Mouse (Mus musculus) liver, postnatal 0 days (tissue): ENCODE measurements at regions not wholly inside any gene's neighbourhood (a gene's known extent, or its start where the extent isn't known, plus 50 kb on each side); places are given as distances from the start of the nearest gene placed in this dataset.

Experiments used
- ATAC-seq: fragments of 200-750 bp; cut with Nextera tagmentation; 2 replicates; pipeline ENCODE4 v1.8.0; 2017; ENCODE audit warnings: mild to moderate bottlenecking, moderate library complexity
- DNase-seq: peaks from one replicate; pipeline ENCODE4 v3.0.0-alpha.2; 2016
- H3K27ac ChIP-seq: fragments of 300-500 bp; sonication (generic); 2 replicates; pipeline ENCODE4 v1.5.1; 2014; ENCODE audit warnings: antibody characterized with exemption, moderate library complexity, mild to moderate bottlenecking, low read depth
- H3K27me3 ChIP-seq: fragments of 300-500 bp; sonication (generic); 2 replicates; pipeline ENCODE4 v1.6.1; 2014; ENCODE audit warnings: low read length, control low read depth, mixed read lengths; ENCODE audit not compliant: insufficient read depth
- H3K36me3 ChIP-seq: fragments of 300-500 bp; sonication (generic); replicated peaks from 2 replicates; pipeline ENCODE4 v1.6.1; 2014; ENCODE audit warnings: mild to moderate bottlenecking, control low read depth, low read length, moderate library complexity, mixed read lengths; ENCODE audit not compliant: insufficient read depth
- H3K4me1 ChIP-seq: fragments of 300-500 bp; sonication (generic); 2 replicates; pipeline ENCODE4 v1.6.1; 2014; ENCODE audit warnings: antibody characterized with exemption, mild to moderate bottlenecking, control low read depth; ENCODE audit not compliant: insufficient read depth
- H3K4me2 ChIP-seq: fragments of 300-500 bp; sonication (generic); 2 replicates; pipeline ENCODE4 v1.6.1; 2014; ENCODE audit warnings: low read depth, mild to moderate bottlenecking, low read length, moderate library complexity, mixed read lengths
- H3K4me3 ChIP-seq: fragments of 300-500 bp; sonication (generic); 2 replicates; pipeline ENCODE4 v1.5.1; 2014; ENCODE audit warnings: low read depth, low read length
- H3K9ac ChIP-seq: fragments of 300-500 bp; sonication (generic); replicated peaks from 2 replicates; pipeline ENCODE4 v1.6.1; 2014; ENCODE audit warnings: mild to moderate bottlenecking, moderate library complexity
- H3K9me3 ChIP-seq: fragments of 300-500 bp; sonication (generic); 2 replicates; pipeline ENCODE4 v1.6.1; 2016; ENCODE audit warnings: mild to moderate bottlenecking, control low read depth, low read length, mixed read lengths
- CTCF ChIP-seq: sonication (generic); IDR thresholded peaks from 2 replicates; pipeline ENCODE4 v1.5.1; 2016; ENCODE audit warnings: antibody characterized with exemption, low read depth
- EP300 ChIP-seq: IDR thresholded peaks from 2 replicates; pipeline ENCODE4 v1.6.1; 2016; ENCODE audit warnings: antibody characterized with exemption, low read depth, mild to moderate bottlenecking
- WGBS: fragments of 180-500 bp; shearing (Covaris S2); extraction: QIAGEN DNeasy Blood & Tissue Kit; methylation state at CpG from one replicate; pipeline ENCODE4 v1.1.7; 2014; ENCODE audit not compliant: insufficient replicate concordance; 5-methylcytosine and 5-hydroxymethylcytosine counted together

DNA sequence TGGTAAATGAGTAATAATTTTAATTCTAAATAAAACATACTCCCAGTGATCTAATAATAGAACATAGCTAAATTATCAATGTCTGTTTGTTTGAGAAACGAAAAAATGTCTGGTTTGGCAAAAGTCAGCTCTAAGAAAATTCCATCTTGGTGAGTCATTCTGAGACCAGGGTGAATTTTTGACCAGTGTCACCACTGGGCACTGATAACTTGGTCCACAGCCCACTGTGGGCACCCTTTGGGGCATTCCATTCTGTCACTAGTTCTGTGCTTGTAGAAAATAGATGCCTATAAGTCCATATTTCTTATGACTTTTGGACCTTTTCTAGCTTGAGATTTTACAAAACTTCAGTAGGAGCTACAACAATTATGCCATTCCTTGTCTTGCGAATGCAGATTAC, 515.1 kb upstream of the A830018L16Rik start:
- H3K4me2 ChIP-seq, result no peak overlapping the region
- ATAC-seq, result no peak
- H3K27me3 ChIP-seq, result no peaks in the 10 kb centered on the region
- H3K27ac ChIP-seq, result no peak overlapping the region
- TF ChIP-seq CTCF (no peak), EP300 (no peak)
- no peaks in the 10 kb centered on the region for H3K9me3 ChIP-seq
- no peak for DNase-seq
- 48% methylated on average over 2 of the region's 2 CpGs for WGBS
- H3K4me1 ChIP-seq, result no peaks in the 10 kb centered on the region
- H3K9ac ChIP-seq, result no peak overlapping the region
- no peaks in the 10 kb centered on the region for H3K36me3 ChIP-seq
- no peak overlapping the region for H3K4me3 ChIP-seq

DNA sequence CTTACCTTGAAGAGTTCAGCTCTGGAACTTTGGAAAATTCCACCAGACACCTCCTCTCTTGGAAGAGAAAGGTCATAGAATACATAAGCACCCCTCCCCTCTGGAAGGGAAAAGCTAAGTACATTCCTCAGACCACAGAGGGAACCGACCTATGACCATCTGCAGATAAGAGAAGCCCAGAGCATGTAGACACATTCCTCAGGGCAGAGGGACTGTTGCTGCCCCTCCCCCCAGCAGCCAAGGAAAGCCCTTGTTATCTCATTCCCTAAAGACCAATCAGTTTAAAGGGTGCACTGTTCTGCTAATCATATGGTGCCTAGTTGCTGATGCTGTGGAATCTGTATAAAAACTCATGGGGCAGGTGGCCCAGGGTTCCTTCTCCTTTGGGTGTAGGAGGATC, 511.2 kb upstream of the A830018L16Rik start:
- ATAC-seq, result no peak
- Histone ChIP-seq H3K9ac (no peak overlapping the region), H3K36me3 (no peaks in the 10 kb centered on the region), H3K4me3 (no peak overlapping the region), H3K27ac (no peak overlapping the region), H3K9me3 (no peaks in the 10 kb centered on the region), H3K4me2 (no peak overlapping the region), H3K27me3 (no peaks in the 10 kb centered on the region), H3K4me1 (no peaks in the 10 kb centered on the region)
- TF ChIP-seq CTCF, result no peak
- TF ChIP-seq EP300, result no peak
- 19% methylated on average over 1 of the region's 1 CpGs for WGBS
- DNase-seq, result no peak

DNA sequence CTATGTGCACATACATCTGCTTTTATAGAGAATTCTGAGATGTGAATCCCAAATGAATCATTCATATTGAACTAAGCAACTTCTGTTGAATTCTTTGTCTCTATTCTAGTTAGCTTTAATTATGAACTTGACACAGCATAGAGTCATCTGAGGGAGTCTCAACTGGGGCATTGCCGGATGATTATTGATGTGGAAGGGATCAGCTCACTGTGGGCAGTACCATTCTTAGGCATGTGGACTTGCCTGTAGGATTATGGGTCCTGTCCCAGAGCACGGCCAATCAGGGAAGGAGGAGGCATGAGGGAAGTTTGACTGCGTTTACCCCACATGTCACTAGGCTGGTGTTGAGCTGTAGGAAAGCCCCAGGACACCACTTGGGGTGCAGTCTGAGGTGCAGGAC, 493.9 kb upstream of the A830018L16Rik start:
- Histone ChIP-seq H3K36me3 (no peaks in the 10 kb centered on the region), H3K9me3 (no peaks in the 10 kb centered on the region), H3K4me1 (no peaks in the 10 kb centered on the region), H3K4me2 (no peak overlapping the region), H3K27me3 (no peaks in the 10 kb centered on the region), H3K9ac (no peak overlapping the region), H3K4me3 (no peak overlapping the region), H3K27ac (no peak overlapping the region)
- WGBS, result 84% methylated on average over 3 of the region's 3 CpGs
- no peak for ATAC-seq
- TF ChIP-seq CTCF (no peak), EP300 (no peak)
- DNase-seq, result no peak

DNA sequence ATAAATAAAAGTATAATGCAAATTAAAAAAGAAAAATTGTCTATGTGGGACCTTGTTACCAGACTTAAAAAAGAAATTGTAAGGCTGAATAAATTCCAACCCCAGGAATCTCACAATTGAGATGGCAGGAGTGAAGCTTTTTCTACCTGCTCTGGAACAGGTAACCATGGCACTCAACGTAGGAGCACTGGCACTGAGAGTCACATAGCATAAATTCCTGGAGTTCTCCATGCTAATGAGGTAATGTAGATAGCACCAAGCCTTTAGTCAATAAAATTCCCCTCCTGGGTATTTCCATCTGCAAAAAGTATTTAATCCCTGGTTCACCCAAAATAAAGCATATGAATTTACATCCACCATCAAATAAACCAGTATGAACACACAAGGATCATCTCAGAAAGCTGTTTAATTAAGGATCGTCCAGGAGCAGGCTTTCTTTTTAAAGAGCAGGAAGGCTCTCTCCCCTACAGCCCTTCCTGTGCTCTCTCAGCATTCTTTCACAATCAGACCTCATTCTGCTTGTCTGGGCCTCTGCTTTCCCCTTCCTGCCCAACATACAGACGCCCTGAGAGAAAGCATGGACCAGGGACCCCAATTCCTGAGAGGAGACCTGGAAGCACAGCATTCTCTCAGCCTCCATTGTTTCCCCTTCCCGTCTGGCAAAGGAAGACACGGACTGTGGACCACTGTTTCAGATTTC, 481.4 kb upstream of the A830018L16Rik start:
- Histone ChIP-seq H3K4me2 (no peak overlapping the region), H3K9ac (no peak overlapping the region), H3K36me3 (no peaks in the 10 kb centered on the region), H3K4me3 (no peak overlapping the region), H3K27ac (no peak overlapping the region), H3K9me3 (no peaks in the 10 kb centered on the region), H3K4me1 (no peaks in the 10 kb centered on the region), H3K27me3 (no peaks in the 10 kb centered on the region)
- WGBS, result 24% methylated on average over 5 of the region's 5 CpGs
- DNase-seq (no peak), ATAC-seq (no peak)
- no peak for TF ChIP-seq EP300
- TF ChIP-seq CTCF, result no peak

DNA sequence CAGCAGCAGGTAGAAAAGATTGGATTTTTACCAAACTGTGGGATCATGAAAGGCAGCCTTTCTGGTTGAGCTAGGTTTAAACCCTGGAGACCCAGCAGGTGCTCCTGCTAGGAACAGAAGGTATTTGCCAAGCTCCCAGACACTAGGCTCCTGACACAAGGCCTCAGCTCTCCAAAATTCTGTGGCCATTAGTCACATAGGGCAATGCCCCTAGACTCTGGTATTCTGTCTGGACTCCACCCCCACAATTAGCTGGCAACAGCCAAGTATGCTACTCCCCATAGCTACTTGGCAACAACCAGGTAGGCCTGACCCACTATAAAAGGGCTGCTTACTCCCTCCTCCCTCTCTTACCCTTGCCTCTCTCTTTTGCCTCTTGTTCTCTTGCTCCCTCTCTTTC, 480.7 kb upstream of the A830018L16Rik start:
- DNase-seq (no peak), ATAC-seq (no peak)
- no peaks in the 10 kb centered on the region for H3K36me3 ChIP-seq
- H3K4me3 ChIP-seq, result no peak overlapping the region
- no peaks in the 10 kb centered on the region for H3K4me1 ChIP-seq
- H3K4me2 ChIP-seq, result no peak overlapping the region
- H3K27ac ChIP-seq, result no peak overlapping the region
- TF ChIP-seq EP300 (no peak), CTCF (no peak)
- no peaks in the 10 kb centered on the region for H3K27me3 ChIP-seq
- no peaks in the 10 kb centered on the region for H3K9me3 ChIP-seq
- no peak overlapping the region for H3K9ac ChIP-seq

DNA sequence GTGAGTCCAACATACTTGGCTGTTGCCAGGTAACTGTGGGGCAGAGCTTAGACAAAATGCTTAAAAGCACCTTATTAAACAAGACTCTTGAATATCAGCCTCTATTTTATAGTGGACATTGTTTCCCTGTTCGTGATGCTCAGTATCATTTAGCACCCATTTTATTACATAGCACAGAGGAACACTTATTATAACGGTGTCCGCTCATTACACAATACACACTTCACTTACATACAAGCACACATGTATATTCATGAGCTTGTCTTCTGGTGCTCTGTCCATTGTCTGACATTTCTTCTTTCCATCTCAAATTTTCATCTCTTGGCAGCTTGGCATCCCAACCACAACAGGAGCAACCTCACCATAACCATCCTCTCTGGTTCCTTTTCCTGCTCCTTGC, 475.5 kb upstream of the A830018L16Rik start:
- ATAC-seq, result no peak
- DNase-seq, result no peak
- no peaks in the 10 kb centered on the region for H3K9me3 ChIP-seq

DNA sequence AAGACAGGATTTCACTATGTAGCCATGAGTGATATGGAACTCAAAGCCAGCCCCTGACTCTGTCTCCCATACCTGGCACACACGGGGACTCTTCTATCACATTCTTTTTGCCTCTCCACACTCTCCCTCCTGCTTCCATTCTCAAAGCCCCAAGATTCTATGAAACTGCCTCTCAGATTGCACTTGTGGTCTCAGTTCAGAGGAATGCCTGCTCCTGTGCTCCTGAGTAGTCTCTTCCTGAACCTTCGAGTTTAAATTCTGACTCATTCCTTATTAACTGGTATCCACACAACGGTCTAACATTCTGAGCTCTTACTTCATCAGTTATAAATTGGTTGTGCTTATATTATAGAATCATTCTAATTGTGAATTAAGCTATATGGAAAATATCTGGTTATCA, 473.6 kb upstream of the A830018L16Rik start:
- ATAC-seq (no peak), DNase-seq (no peak)
- H3K4me2 ChIP-seq, result no peak overlapping the region
- H3K27me3 ChIP-seq, result no peaks in the 10 kb centered on the region
- no peak overlapping the region for H3K4me3 ChIP-seq
- no peaks in the 10 kb centered on the region for H3K36me3 ChIP-seq
- H3K9ac ChIP-seq, result no peak overlapping the region
- H3K4me1 ChIP-seq, result no peaks in the 10 kb centered on the region
- H3K27ac ChIP-seq, result no peak overlapping the region
- WGBS, result 69% methylated on average over 3 of the region's 3 CpGs
- no peaks in the 10 kb centered on the region for H3K9me3 ChIP-seq
- TF ChIP-seq CTCF (no peak), EP300 (no peak)

More for the DNA sequence above, 475.5 kb upstream of the A830018L16Rik start:
- 85% methylated on average over 3 of the region's 3 CpGs for WGBS
- Histone ChIP-seq H3K4me2 (no peak overlapping the region), H3K9ac (no peak overlapping the region), H3K27ac (no peak overlapping the region), H3K4me3 (no peak overlapping the region), H3K4me1 (no peaks in the 10 kb centered on the region), H3K36me3 (no peaks in the 10 kb centered on the region), H3K27me3 (no peaks in the 10 kb centered on the region)
- no peak for TF ChIP-seq CTCF
- no peak for TF ChIP-seq EP300
